Mouse (Mus musculus) kidney, postnatal 0 days (tissue): Measurements from ENCODE around the gene Zc3h6. TPM values are rescaled to one million over a fixed set of nuclear protein-coding genes. Genes with fewer than 3 reads are reported as not detected.

Source experiments
- ATAC-seq: fragments of 200-750 bp; cut with Nextera tagmentation; replicated peaks from 2 replicates; pipeline ENCODE4 v1.8.0; 2017; ENCODE audit warnings: low read depth, moderate number of reproducible peaks, moderate TSS enrichment, moderate library complexity; ENCODE audit not compliant: low FRiP score
- DNase-seq: peaks from one replicate; pipeline ENCODE4 v3.0.0-alpha.2; 2016; ENCODE audit warnings: low spot score
- H3K27ac ChIP-seq: fragments of 300-500 bp; sonication (generic); 2 replicates; pipeline ENCODE4 v1.5.1; 2014; ENCODE audit warnings: mild to moderate bottlenecking
- H3K27me3 ChIP-seq: fragments of 300-500 bp; sonication (generic); 2 replicates; pipeline ENCODE4 v1.6.1; 2014; ENCODE audit warnings: low read length, mixed read lengths; ENCODE audit not compliant: insufficient read depth
- H3K36me3 ChIP-seq: fragments of 300-500 bp; sonication (generic); 2 replicates; pipeline ENCODE4 v1.6.1; 2014; ENCODE audit warnings: low read length, mixed read lengths; ENCODE audit not compliant: insufficient read depth
- H3K4me1 ChIP-seq: fragments of 300-500 bp; sonication (generic); replicated peaks from 2 replicates; pipeline ENCODE4 v1.6.1; 2014; ENCODE audit warnings: antibody characterized with exemption, low read length, mixed read lengths; ENCODE audit not compliant: insufficient read depth
- H3K4me2 ChIP-seq: fragments of 300-500 bp; sonication (generic); 2 replicates; pipeline ENCODE4 v1.6.1; 2014; ENCODE audit warnings: mild to moderate bottlenecking, low read length, moderate library complexity, mixed read lengths
- H3K4me3 ChIP-seq: fragments of 300-500 bp; sonication (generic); replicated peaks from 2 replicates; pipeline ENCODE4 v1.5.1; 2014; ENCODE audit warnings: low read depth, low read length
- H3K9ac ChIP-seq: fragments of 300-500 bp; sonication (generic); 2 replicates; pipeline ENCODE4 v1.6.1; 2014; ENCODE audit warnings: low read depth, low read length
- H3K9me3 ChIP-seq: fragments of 300-500 bp; sonication (generic); replicated peaks from 2 replicates; pipeline ENCODE4 v1.6.1; 2016; ENCODE audit warnings: low read length, inconsistent platforms, mixed read lengths
- CTCF ChIP-seq: IDR thresholded peaks from 2 replicates; pipeline ENCODE4 v1.5.1; 2016; ENCODE audit warnings: antibody characterized with exemption, low read depth, mild to moderate bottlenecking, moderate library complexity
- WGBS: fragments of 180-500 bp; shearing (Covaris S2); extraction: QIAGEN DNeasy Blood & Tissue Kit; methylation state at CpG from one replicate; pipeline ENCODE4 v1.1.7; 2014; 5-methylcytosine and 5-hydroxymethylcytosine counted together
- polyA plus RNA-seq: library from polyadenylated mRNA; unstranded; fragments of >200 nt; fragmentation: Nextera tagmentation; extraction: Ambion mirVana; gene quantifications from 2 replicates; pipeline ENCODE4 v1.2.1, GENCODE M21; 2015

The Zc3h6 gene
- polyA plus RNA-seq, 1 experiment from 2014 or later = 4.9 TPM

- no peak for TF ChIP-seq CTCF
- H3K27ac ChIP-seq = no peak overlapping the region
Measured at GRCm38 (mm10) chr2:129024820-129025219, 57.6 kb downstream of the Zc3h6 start.

GRCm38 (mm10) chr2:129035381-129035780, 68.2 kb downstream of the Zc3h6 start:
- Histone ChIP-seq H3K27ac (no peak overlapping the region), H3K4me2 (no peak overlapping the region), H3K36me3 (no peaks in the 10 kb centered on the region), H3K9ac (no peak overlapping the region), H3K4me3 (no peak overlapping the region), H3K27me3 (no peaks in the 10 kb centered on the region), H3K4me1 (peaks cover 11% of the 10 kb centered on the region; the same call in 1 of the 2 replicates), H3K9me3 (no peaks in the 10 kb centered on the region)
- DNase-seq (no peak), ATAC-seq (no peak)
- TF ChIP-seq CTCF = no peak
- 82% methylated on average over 5 of the region's 5 CpGs for WGBS

More at GRCm38 (mm10) chr2:129024820-129025219, 57.6 kb downstream of the Zc3h6 start:
- WGBS = 72% methylated on average over 9 of the region's 9 CpGs
- ATAC-seq (no peak), DNase-seq (no peak)
- H3K9ac ChIP-seq = no peak overlapping the region
- no peaks in the 10 kb centered on the region for H3K36me3 ChIP-seq
- H3K4me2 ChIP-seq = no peak overlapping the region
- no peaks in the 10 kb centered on the region for H3K27me3 ChIP-seq
- no peaks in the 10 kb centered on the region for H3K9me3 ChIP-seq
- no peak overlapping the region for H3K4me3 ChIP-seq
- H3K4me1 ChIP-seq = no peaks in the 10 kb centered on the region

GRCm38 (mm10) chr2:129038426-129038936, 71.3 kb downstream of the Zc3h6 start:
- Histone ChIP-seq H3K9ac (peak overlapping the region; percentile 2; the same call in 1 of the 2 replicates), H3K27ac (no peak overlapping the region), H3K27me3 (no peaks in the 10 kb centered on the region), H3K4me3 (peak overlapping the region; percentile 39), H3K4me2 (peak overlapping the region; percentile 65), H3K36me3 (no peaks in the 10 kb centered on the region), H3K4me1 (peaks cover 11% of the 10 kb centered on the region; the same call in 1 of the 2 replicates), H3K9me3 (no peaks in the 10 kb centered on the region)
- 18% methylated on average over 15 of the region's 15 CpGs for whole genome bisulfite sequencing
- DNase-seq = no peak
- no peak for TF ChIP-seq CTCF
- ATAC-seq = no peak

- Histone ChIP-seq H3K9me3 (no peaks in the 10 kb centered on the region), H3K27me3 (no peaks in the 10 kb centered on the region), H3K27ac (no peak overlapping the region), H3K9ac (peak overlapping the region; percentile 2; the same call in 1 of the 2 replicates), H3K36me3 (no peaks in the 10 kb centered on the region), H3K4me2 (peak overlapping the region; percentile 65), H3K4me3 (peak overlapping the region; percentile 39), H3K4me1 (peaks cover 11% of the 10 kb centered on the region; the same call in 1 of the 2 replicates)
- no peak for TF ChIP-seq CTCF
- DNase-seq (peak; percentile 30), ATAC-seq (peak; percentile 33; the same call in 1 of the 2 replicates)
- WGBS = 1% methylated on average over 62 of the region's 62 CpGs
Measured at GRCm38 (mm10) chr2:129038937-129039631, 71.9 kb downstream of the Zc3h6 start.

- TF ChIP-seq CTCF = peak; percentile 43; the same call in 1 of the 2 replicates
- ATAC-seq (no peak), DNase-seq (no peak)
- H3K4me2 ChIP-seq = no peak overlapping the region
- no peak overlapping the region for H3K27ac ChIP-seq
- peaks cover 11% of the 10 kb centered on the region; the same call in 1 of the 2 replicates for H3K4me1 ChIP-seq
- no peak overlapping the region for H3K4me3 ChIP-seq
- H3K27me3 ChIP-seq = no peaks in the 10 kb centered on the region
- WGBS = 28% methylated on average over 6 of the region's 6 CpGs
- no peaks in the 10 kb centered on the region for H3K9me3 ChIP-seq
- no peak overlapping the region for H3K9ac ChIP-seq
- H3K36me3 ChIP-seq = no peaks in the 10 kb centered on the region
Measured at GRCm38 (mm10) chr2:129040567-129040966, 73.4 kb downstream of the Zc3h6 start.

- H3K4me3 ChIP-seq = no peak overlapping the region
- TF ChIP-seq CTCF = no peak
- ATAC-seq = no peak
- DNase-seq = no peak
- H3K9me3 ChIP-seq = no peaks in the 10 kb centered on the region
- no peak overlapping the region for H3K9ac ChIP-seq
- H3K27me3 ChIP-seq = no peaks in the 10 kb centered on the region
- H3K4me2 ChIP-seq = no peak overlapping the region
- 0 out of 2 replicates have a peak, but pooled peaks cover 3% of the 10 kb centered on the region for H3K4me1 ChIP-seq
- H3K27ac ChIP-seq = no peak overlapping the region
- WGBS = 51% methylated on average over 6 of the region's 6 CpGs
- no peaks in the 10 kb centered on the region for H3K36me3 ChIP-seq
Measured at GRCm38 (mm10) chr2:129046172-129046845, 79.1 kb downstream of the Zc3h6 start.
